Mouse (Mus musculus): ENCODE measurements at regions not wholly inside any gene's neighbourhood (a gene's known extent, or its start where the extent isn't known, plus 50 kb on each side); places are given as distances from the start of the nearest gene placed in this dataset.
A peak's percentile ranks its signal among the peaks of the same experiment; 100 is the strongest.

DNA sequence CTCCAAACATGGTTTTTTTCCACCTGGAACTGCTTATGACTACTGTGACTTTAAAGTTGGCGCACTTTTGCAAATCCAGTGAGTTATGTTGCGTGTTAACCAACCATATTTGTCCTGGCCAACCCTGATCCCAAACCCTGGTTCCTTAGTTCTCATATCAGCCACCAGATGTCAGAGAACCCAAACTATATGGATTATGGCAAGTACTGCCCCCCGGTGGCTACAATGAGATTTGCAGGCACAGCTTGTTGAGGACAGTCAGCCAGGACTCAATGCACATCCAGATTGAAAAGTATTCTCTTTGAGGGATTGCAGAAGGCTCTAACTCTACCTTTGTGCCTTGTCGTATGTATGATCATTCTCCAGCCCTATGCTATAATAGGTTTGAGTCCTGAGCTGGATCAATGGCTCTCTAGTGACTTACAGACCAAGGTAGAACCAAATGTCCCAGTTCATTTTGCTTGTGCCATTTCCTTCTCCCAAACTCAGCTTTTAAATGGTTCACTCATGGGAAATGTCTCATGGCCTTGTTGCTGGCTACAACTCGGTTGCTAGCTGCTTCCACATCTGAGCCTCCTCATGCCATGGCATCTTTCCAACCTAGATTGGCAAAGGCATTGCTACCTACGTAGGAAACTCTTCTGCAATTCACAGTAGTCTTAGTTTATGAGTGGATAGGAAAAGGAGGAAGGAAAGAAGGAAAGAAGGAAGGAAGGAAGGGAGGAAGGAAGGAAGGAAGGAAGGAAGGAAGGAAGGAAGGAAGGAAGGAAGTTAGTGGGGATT is 126.1 kb upstream of the Smad3 start:
- 58% methylated on average over 6 of the region's 6 CpGs for WGBS
- H3K4me3 ChIP-seq (ENCODE audit: low read depth, low read length), result no peak overlapping the region
- H3K27ac ChIP-seq (ENCODE audit: low read depth), result no peak overlapping the region
- TF ChIP-seq CTCF (IDR thresholded peaks at IDR 0.05; ENCODE audit: low read depth) (peak; percentile 72), EP300 (IDR thresholded peaks at IDR 0.05; ENCODE audit: low read depth) (no peak)
- DNase-seq (ENCODE audit: low spot score), result no peak
- H3K36me3 ChIP-seq (replicated peaks; ENCODE audit: control insufficient read depth, insufficient read depth, low read length), result no peaks in the 10 kb centered on the region
- H3K27me3 ChIP-seq (ENCODE audit: control insufficient read depth, insufficient read depth, low read length), result no peaks in the 10 kb centered on the region
- no peak overlapping the region for H3K9ac ChIP-seq (replicated peaks; ENCODE audit: low read depth, low read length)
- H3K4me2 ChIP-seq (ENCODE audit: low read depth, low read length), result no peak overlapping the region
- no peaks in the 10 kb centered on the region for H3K9me3 ChIP-seq (replicated peaks; ENCODE audit: control insufficient read depth, low read length)
- ATAC-seq (ENCODE audit: insufficient read depth, low read depth), result no peak; the same call in 1 of the 2 replicates
- H3K4me1 ChIP-seq (ENCODE audit: control insufficient read depth, insufficient read depth), result peaks cover 9% of the 10 kb centered on the region

DNA sequence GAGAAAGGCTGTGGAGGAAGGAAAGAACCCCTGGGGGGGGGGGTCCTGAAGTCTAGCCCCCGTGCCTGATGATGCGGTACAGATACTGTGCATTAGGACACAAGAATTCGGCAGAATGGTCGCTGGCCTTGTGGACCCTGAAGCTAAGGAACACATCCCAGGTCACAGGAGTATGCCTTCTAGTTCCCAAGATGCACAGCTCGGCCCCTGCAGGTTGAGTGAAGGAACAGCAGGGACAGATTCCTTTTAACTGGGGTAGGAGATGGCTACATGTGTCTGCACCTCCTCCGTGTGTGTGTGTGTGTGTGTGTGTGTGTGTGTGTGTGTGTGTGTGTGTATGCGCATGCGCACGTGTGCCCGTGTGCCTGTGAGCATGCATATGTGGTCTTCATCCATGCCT is 123.9 kb upstream of the Smad3 start:
- no peak for ATAC-seq (ENCODE audit: insufficient read depth, low read depth)
- no peak for TF ChIP-seq CTCF (IDR thresholded peaks at IDR 0.05; ENCODE audit: low read depth)
- TF ChIP-seq EP300 (IDR thresholded peaks at IDR 0.05; ENCODE audit: low read depth), result no peak
- Histone ChIP-seq H3K36me3 (replicated peaks; ENCODE audit: control insufficient read depth, insufficient read depth, low read length) (no peaks in the 10 kb centered on the region), H3K4me2 (ENCODE audit: low read depth, low read length) (no peak overlapping the region), H3K9me3 (replicated peaks; ENCODE audit: control insufficient read depth, low read length) (no peaks in the 10 kb centered on the region), H3K9ac (replicated peaks; ENCODE audit: low read depth, low read length) (no peak overlapping the region), H3K27ac (ENCODE audit: low read depth) (no peak overlapping the region), H3K27me3 (ENCODE audit: control insufficient read depth, insufficient read depth, low read length) (no peaks in the 10 kb centered on the region), H3K4me1 (ENCODE audit: control insufficient read depth, insufficient read depth) (peaks cover 20% of the 10 kb centered on the region), H3K4me3 (ENCODE audit: low read depth, low read length) (no peak overlapping the region)
- no peak for DNase-seq (ENCODE audit: low spot score)
- 80% methylated on average over 10 of the region's 10 CpGs for WGBS

DNA sequence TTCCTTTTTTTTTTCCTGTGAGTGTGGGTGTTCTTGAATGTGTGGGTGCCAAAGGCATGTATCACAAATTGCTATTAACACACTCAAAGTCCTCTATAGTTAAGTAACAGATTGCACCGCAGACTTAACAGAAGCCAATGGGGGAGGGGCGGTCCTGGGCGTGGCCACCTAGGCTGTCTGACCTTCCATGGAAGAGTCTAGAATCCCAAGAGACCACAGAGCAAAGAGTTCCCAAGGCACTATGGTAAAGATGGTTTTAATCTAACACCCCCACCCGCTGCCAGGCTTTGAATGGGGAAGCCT is 123.4 kb upstream of the Smad3 start:
- 74% methylated on average over 4 of the region's 4 CpGs for WGBS
- Histone ChIP-seq H3K27ac (ENCODE audit: low read depth) (no peak overlapping the region), H3K4me2 (ENCODE audit: low read depth, low read length) (no peak overlapping the region), H3K9ac (replicated peaks; ENCODE audit: low read depth, low read length) (no peak overlapping the region), H3K36me3 (replicated peaks; ENCODE audit: control insufficient read depth, insufficient read depth, low read length) (no peaks in the 10 kb centered on the region), H3K9me3 (replicated peaks; ENCODE audit: control insufficient read depth, low read length) (no peaks in the 10 kb centered on the region), H3K27me3 (ENCODE audit: control insufficient read depth, insufficient read depth, low read length) (no peaks in the 10 kb centered on the region), H3K4me3 (ENCODE audit: low read depth, low read length) (no peak overlapping the region), H3K4me1 (ENCODE audit: control insufficient read depth, insufficient read depth) (peaks cover 23% of the 10 kb centered on the region)
- DNase-seq (ENCODE audit: low spot score) (no peak), ATAC-seq (ENCODE audit: insufficient read depth, low read depth) (no peak)
- TF ChIP-seq CTCF (IDR thresholded peaks at IDR 0.05; ENCODE audit: low read depth), result no peak
- TF ChIP-seq EP300 (IDR thresholded peaks at IDR 0.05; ENCODE audit: low read depth), result no peak

DNA sequence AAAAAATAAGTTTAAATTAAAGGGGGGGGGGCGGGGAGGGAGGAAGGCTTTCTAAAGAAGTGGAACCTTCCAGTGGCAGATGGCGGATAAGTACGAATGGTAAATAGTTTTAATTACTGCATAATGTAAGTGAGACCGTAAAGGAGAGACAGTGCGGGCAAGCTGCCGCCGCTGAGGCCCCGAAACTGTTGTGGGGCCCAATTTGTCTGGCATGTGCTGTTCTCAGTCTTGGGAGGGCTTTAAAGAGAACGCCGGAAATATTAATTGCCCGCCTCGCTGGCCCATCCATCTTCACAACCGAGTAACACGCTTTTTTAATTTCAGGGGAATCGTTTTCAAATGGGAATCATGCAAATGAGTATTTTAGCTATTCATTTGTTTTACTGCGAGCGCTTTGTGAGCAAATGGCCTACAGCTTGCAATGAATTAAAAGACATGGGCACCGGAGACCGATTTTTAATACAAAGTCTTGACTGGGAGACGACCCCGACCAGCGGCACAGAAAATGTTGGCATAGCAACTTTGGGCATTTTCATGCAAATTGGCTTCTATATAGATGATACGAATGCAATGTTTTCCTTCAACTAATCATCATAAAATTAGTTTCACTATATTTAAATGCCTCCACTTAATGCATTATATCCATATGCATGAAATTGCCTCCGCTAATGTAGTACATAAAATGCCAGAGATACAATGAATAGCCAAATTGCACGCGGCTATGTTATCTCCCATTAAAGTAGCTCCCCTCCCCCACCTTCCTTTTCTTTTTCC is 122.9 kb upstream of the Smad3 start:
- no peak overlapping the region for H3K9ac ChIP-seq (replicated peaks; ENCODE audit: low read depth, low read length)
- H3K4me1 ChIP-seq (ENCODE audit: control insufficient read depth, insufficient read depth), result peaks cover 23% of the 10 kb centered on the region
- 46% methylated on average over 26 of the region's 26 CpGs for WGBS
- H3K36me3 ChIP-seq (replicated peaks; ENCODE audit: control insufficient read depth, insufficient read depth, low read length), result no peaks in the 10 kb centered on the region
- peak overlapping the region; percentile 28; the same call in 1 of the 2 replicates for H3K4me2 ChIP-seq (ENCODE audit: low read depth, low read length)
- H3K27ac ChIP-seq (ENCODE audit: low read depth), result no peak overlapping the region
- no peaks in the 10 kb centered on the region for H3K9me3 ChIP-seq (replicated peaks; ENCODE audit: control insufficient read depth, low read length)
- TF ChIP-seq CTCF (IDR thresholded peaks at IDR 0.05; ENCODE audit: low read depth) (no peak), EP300 (IDR thresholded peaks at IDR 0.05; ENCODE audit: low read depth) (no peak)
- ATAC-seq (ENCODE audit: insufficient read depth, low read depth) (no peak), DNase-seq (ENCODE audit: low spot score) (no peak)
- no peaks in the 10 kb centered on the region for H3K27me3 ChIP-seq (ENCODE audit: control insufficient read depth, insufficient read depth, low read length)
- H3K4me3 ChIP-seq (ENCODE audit: low read depth, low read length), result no peak overlapping the region

DNA sequence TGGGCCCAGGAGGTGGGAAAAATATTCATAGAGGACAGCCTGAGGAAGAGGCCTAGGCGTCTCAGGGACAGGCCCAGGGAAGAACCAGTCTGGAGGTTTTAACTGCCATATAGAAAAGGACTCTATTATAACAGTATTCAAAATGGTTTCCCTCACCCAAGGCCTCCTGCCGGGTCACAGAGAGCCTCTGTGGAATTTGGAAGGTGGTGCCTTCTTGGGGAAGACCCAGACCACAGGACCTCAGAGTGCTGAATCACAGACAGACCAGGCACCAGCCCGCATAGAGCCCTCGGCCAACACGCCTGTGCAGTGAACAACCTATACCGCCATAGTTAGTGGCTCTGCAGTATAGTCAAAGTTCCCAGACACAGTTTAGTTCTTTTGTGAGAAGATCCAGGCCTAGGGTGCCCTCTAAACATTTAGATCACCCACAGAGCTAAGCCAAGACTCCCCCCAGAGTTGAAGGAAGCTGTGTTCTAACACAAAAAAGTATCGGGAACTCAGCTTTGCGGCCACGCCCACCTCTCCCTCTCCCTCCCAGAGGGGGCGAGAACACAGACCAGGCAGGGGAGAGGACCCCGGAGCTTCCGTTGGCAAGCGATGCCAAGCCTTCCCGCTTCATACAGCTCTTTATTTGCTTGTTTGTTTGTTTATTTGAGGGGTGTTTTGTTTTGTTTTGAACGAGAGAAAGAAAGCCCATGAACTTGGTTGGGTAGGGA is 122.1 kb upstream of the Smad3 start:
- Histone ChIP-seq H3K27ac (ENCODE audit: low read depth) (no peak overlapping the region), H3K9me3 (replicated peaks; ENCODE audit: control insufficient read depth, low read length) (no peaks in the 10 kb centered on the region), H3K36me3 (replicated peaks; ENCODE audit: control insufficient read depth, insufficient read depth, low read length) (no peaks in the 10 kb centered on the region), H3K4me2 (ENCODE audit: low read depth, low read length) (peak overlapping the region; percentile 28; the same call in 1 of the 2 replicates), H3K4me1 (ENCODE audit: control insufficient read depth, insufficient read depth) (peaks cover 21% of the 10 kb centered on the region), H3K4me3 (ENCODE audit: low read depth, low read length) (no peak overlapping the region), H3K27me3 (ENCODE audit: control insufficient read depth, insufficient read depth, low read length) (no peaks in the 10 kb centered on the region), H3K9ac (replicated peaks; ENCODE audit: low read depth, low read length) (no peak overlapping the region)
- WGBS, result 40% methylated on average over 15 of the region's 15 CpGs
- ATAC-seq (ENCODE audit: insufficient read depth, low read depth), result no peak
- TF ChIP-seq CTCF (IDR thresholded peaks at IDR 0.05; ENCODE audit: low read depth), result no peak
- TF ChIP-seq EP300 (IDR thresholded peaks at IDR 0.05; ENCODE audit: low read depth), result no peak
- DNase-seq (ENCODE audit: low spot score), result no peak
